Mouse (Mus musculus) myocyte (in vitro differentiated cells): ENCODE measurements around the gene Cyp4x1. TPM values are rescaled to one million over a fixed set of nuclear protein-coding genes. Genes with fewer than 3 reads are reported as not detected.

Source experiments
- H3K27me3 ChIP-seq: one replicate; pipeline ENCODE4 v1.6.1; 2011; ENCODE audit not compliant: control insufficient read depth, insufficient read depth, insufficient read length
- H3K36me3 ChIP-seq: one replicate; pipeline ENCODE4 v1.6.1; 2011; ENCODE audit not compliant: control insufficient read depth, insufficient read depth
- H3K4me2 ChIP-seq: one replicate; pipeline ENCODE4 v1.6.1; 2011; ENCODE audit warnings: low read depth, control low read depth
- H3K4me3 ChIP-seq: one replicate; pipeline ENCODE4 v1.5.1; 2011; ENCODE audit warnings: mild to moderate bottlenecking, control low read depth, moderate library complexity
- H3K79me2 ChIP-seq: one replicate; pipeline ENCODE4 v1.6.1; 2011; ENCODE audit not compliant: control insufficient read depth, insufficient read depth
- H3ac ChIP-seq: one replicate; pipeline ENCODE4 v1.6.1; 2011; ENCODE audit not compliant: control insufficient read depth, insufficient read length
- CEBPB ChIP-seq: IDR thresholded peaks from 2 replicates; pipeline ENCODE4 v1.6.1; 2011; ENCODE audit warnings: mild to moderate bottlenecking, moderate library complexity; ENCODE audit not compliant: poor library complexity, insufficient read depth, severe bottlenecking
- E2F4 ChIP-seq: IDR thresholded peaks from one replicate; pipeline ENCODE4 v1.6.1; 2011; ENCODE audit warnings: mild to moderate bottlenecking, control low read depth, moderate library complexity; ENCODE audit not compliant: insufficient read depth
- MAX ChIP-seq: IDR thresholded peaks from one replicate; pipeline ENCODE4 v1.6.1; 2011; ENCODE audit warnings: low read depth, mild to moderate bottlenecking, control low read depth
- MYOD1 ChIP-seq, 3 experiments: IDR thresholded peaks; one replicate each; pipeline ENCODE4 v1.6.1; 2011; ENCODE audit warnings: control low read depth in 2 of 3, low read depth in 2 of 3, mild to moderate bottlenecking in 2 of 3, moderate library complexity in 1 of 3; ENCODE audit not compliant: insufficient read length in 2 of 3, control insufficient read depth in 1 of 3
- MYOG ChIP-seq, 3 experiments: IDR thresholded peaks; one replicate each; pipeline ENCODE4 v1.6.1; 2011; ENCODE audit warnings: control low read depth in 2 of 3, low read depth in 2 of 3, mild to moderate bottlenecking in 2 of 3; ENCODE audit not compliant: insufficient read length in 2 of 3, control insufficient read depth in 1 of 3, insufficient read depth in 1 of 3
- POLR2A ChIP-seq: IDR thresholded peaks from one replicate; pipeline ENCODE4 v1.6.1; 2011; ENCODE audit warnings: low read depth, mild to moderate bottlenecking, control low read depth, moderate library complexity; ENCODE audit not compliant: insufficient read length
- POLR2AphosphoS2 ChIP-seq: IDR thresholded peaks from one replicate; pipeline ENCODE4 v1.6.1; 2011; ENCODE audit warnings: low read depth, control low read depth; ENCODE audit not compliant: insufficient read length
- REST ChIP-seq: IDR thresholded peaks from one replicate; pipeline ENCODE4 v1.6.1; 2011; ENCODE audit warnings: mild to moderate bottlenecking, control low read depth, moderate library complexity; ENCODE audit not compliant: insufficient read depth, insufficient read length
- SRF ChIP-seq: IDR thresholded peaks from one replicate; pipeline ENCODE4 v1.6.1; 2011; ENCODE audit warnings: low read depth; ENCODE audit not compliant: control insufficient read depth, insufficient read length
- TCF12 ChIP-seq: IDR thresholded peaks from one replicate; pipeline ENCODE4 v1.6.1; 2011; ENCODE audit warnings: mild to moderate bottlenecking, control low read depth; ENCODE audit not compliant: poor library complexity, insufficient read depth, severe bottlenecking
- TCF3 ChIP-seq: IDR thresholded peaks from one replicate; pipeline ENCODE4 v1.6.1; 2011; ENCODE audit warnings: low read depth, control low read depth; ENCODE audit not compliant: insufficient read length
- USF1 ChIP-seq: IDR thresholded peaks from one replicate; pipeline ENCODE4 v1.6.1; 2011; ENCODE audit warnings: low read depth, mild to moderate bottlenecking, control low read depth, moderate library complexity
- polyA plus RNA-seq: library from polyadenylated mRNA; unstranded; fragments of >200 nt; fragmentation: generic; extraction: Trizol; gene quantifications from one replicate; pipeline ENCODE4 v1.2.1, GENCODE M21; 2012; ENCODE audit warnings: missing spikeins

The Cyp4x1 gene
- polyA plus RNA-seq, 1 experiment, result not detected

DNA sequence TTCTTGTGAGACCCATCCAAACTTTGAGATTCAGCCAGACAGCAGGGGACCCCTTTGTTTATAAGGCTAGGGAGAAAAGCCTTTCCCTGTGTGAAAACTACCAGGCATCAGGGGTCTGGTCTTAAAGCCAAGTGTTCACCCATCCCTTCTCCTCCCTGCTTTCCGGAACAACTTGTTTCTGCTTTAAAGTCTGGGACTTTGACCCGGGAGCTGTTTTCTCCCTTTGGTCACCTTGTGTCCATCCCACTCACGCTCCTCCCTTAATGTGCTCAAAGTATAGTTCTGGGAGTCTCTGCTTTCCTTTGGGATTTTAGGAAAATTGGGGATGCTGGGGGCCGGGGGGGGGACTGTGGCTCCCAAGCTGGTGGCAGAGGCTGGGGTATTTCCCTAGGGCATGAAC, 47.8 kb downstream of the Cyp4x1 start:
- Histone ChIP-seq H3K4me3 (no peak overlapping the region), H3K79me2 (no peaks in the 10 kb centered on the region), H3K4me2 (no peak overlapping the region), H3ac (no peak overlapping the region), H3K36me3 (no peaks in the 10 kb centered on the region), H3K27me3 (peaks cover 18% of the 10 kb centered on the region)
- TF ChIP-seq TCF12 (no peak), E2F4 (no peak), MYOD1 (IDR thresholded peaks at IDR 0.05; ENCODE audit: control insufficient read depth in 1 of 3, insufficient read length in 2 of 3, low read depth in 2 of 3) (no peak), CEBPB (no peak), TCF3 (no peak), POLR2AphosphoS2 (no peak), REST (no peak), SRF (no peak), USF1 (no peak), MAX (no peak), POLR2A (no peak), MYOG (IDR thresholded peaks at IDR 0.05; ENCODE audit: control insufficient read depth in 1 of 3, insufficient read depth in 1 of 3, insufficient read length in 2 of 3, low read depth in 2 of 3) (no peak)

DNA sequence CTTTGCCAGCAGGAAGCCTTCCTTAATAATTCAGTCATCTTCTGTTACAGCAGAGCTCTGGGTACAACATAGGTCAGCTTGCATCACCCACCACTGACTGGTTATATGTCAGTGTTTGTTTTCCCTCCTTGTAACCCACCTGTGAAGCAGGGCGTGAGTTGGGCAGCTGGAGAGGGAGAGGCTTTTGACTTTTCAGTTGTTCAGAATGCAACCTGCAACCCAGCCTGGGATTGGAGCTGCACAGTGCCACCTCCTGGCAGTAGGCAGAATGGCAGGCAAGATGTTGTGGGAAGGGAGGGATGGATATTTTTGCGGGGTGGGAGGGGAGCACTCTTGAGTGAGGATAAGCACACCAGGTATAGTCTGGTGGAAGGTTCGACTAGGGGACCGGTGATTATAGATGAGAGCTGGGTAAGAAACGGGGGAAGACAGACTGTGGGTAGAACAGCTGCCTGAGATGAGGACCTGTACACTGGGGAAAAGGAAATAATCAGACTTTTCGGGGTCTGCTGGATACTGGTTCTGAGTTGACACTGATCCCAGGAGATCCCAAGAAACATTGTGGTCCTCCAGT, 48.5 kb downstream of the Cyp4x1 start:
- no peaks in the 10 kb centered on the region for H3K79me2 ChIP-seq
- H3K4me2 ChIP-seq, result no peak overlapping the region
- peaks cover 18% of the 10 kb centered on the region for H3K27me3 ChIP-seq
- no peak for TF ChIP-seq POLR2AphosphoS2
- TF ChIP-seq E2F4, result no peak
- TF ChIP-seq CEBPB, result no peak
- no peak for TF ChIP-seq TCF12
- TF ChIP-seq MYOD1 (IDR thresholded peaks at IDR 0.05; ENCODE audit: control insufficient read depth in 1 of 3, insufficient read length in 2 of 3, low read depth in 2 of 3), result no peak
- no peak for TF ChIP-seq USF1
- TF ChIP-seq TCF3, result no peak
- no peak for TF ChIP-seq REST
- no peak for TF ChIP-seq MAX
- H3K4me3 ChIP-seq, result no peak overlapping the region
- no peaks in the 10 kb centered on the region for H3K36me3 ChIP-seq
- H3ac ChIP-seq, result no peak overlapping the region

DNA sequence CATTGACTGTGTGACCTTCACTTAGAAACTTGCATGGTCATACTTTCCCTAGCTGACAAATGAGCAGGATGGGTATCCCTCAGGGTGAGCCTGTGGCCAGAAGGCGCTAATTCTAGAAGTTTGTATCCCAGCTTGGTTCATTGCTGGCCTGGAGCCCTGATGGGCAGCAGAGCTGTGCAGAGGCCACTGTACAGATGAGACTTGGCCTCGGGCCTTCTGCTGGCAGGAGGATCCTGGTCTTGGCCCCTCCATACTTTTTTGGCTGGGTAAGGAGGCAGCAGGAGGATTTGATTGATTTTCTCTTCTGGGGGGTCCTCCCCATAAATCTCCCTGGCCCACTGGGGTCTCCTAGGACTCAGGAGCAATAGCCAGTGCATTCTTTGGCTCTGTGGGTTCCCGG, 51.0 kb downstream of the Cyp4x1 start:
- Histone ChIP-seq H3K79me2 (no peaks in the 10 kb centered on the region), H3K4me2 (no peak overlapping the region), H3K27me3 (peaks cover 10% of the 10 kb centered on the region), H3ac (no peak overlapping the region), H3K4me3 (no peak overlapping the region), H3K36me3 (no peaks in the 10 kb centered on the region)
- TF ChIP-seq MYOD1 (IDR thresholded peaks at IDR 0.05; ENCODE audit: control insufficient read depth in 1 of 3, insufficient read length in 2 of 3, low read depth in 2 of 3) (no peak), TCF12 (no peak), E2F4 (no peak), REST (no peak), POLR2AphosphoS2 (no peak), TCF3 (no peak), MYOG (IDR thresholded peaks at IDR 0.05; ENCODE audit: control insufficient read depth in 1 of 3, insufficient read depth in 1 of 3, insufficient read length in 2 of 3, low read depth in 2 of 3) (no peak), MAX (no peak), CEBPB (no peak), SRF (no peak), USF1 (no peak), POLR2A (no peak)

DNA sequence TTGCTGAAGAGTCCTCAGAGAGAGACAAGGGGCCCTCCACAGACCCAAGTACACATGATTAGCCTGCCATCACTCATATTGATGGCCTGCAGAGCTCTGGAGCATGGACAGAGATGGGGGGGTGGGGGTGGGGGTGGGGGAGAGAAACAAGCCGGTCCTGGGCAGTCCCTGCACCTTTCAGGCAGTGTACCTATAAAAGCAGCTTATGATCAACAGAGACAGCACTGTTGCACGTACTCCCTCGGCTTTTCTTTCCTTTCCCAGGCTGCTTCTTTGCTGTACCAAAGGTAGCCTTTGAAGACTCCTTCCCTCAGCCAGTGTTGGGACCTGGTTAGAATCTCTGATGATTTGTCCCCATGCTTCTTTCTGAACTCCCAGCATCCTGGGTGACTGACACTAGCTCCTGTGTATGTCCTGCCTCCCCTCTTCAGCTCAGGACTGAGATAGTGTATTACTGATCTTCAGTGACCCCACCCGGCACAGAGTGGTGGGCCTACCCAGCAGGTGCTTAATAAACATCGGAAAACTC, 54.2 kb downstream of the Cyp4x1 start:
- TF ChIP-seq TCF12 (no peak), MAX (no peak), CEBPB (no peak), E2F4 (no peak), TCF3 (no peak), POLR2AphosphoS2 (no peak), MYOG (IDR thresholded peaks at IDR 0.05; ENCODE audit: control insufficient read depth in 1 of 3, insufficient read depth in 1 of 3, insufficient read length in 2 of 3, low read depth in 2 of 3) (no peak), REST (no peak), USF1 (no peak), SRF (no peak), MYOD1 (IDR thresholded peaks at IDR 0.05; ENCODE audit: control insufficient read depth in 1 of 3, insufficient read length in 2 of 3, low read depth in 2 of 3) (no peak), POLR2A (no peak)
- H3K36me3 ChIP-seq, result no peaks in the 10 kb centered on the region
- no peak overlapping the region for H3ac ChIP-seq
- no peaks in the 10 kb centered on the region for H3K79me2 ChIP-seq
- no peak overlapping the region for H3K4me3 ChIP-seq
- H3K27me3 ChIP-seq, result no peaks in the 10 kb centered on the region
- no peak overlapping the region for H3K4me2 ChIP-seq
